Mouse (Mus musculus): ENCODE data around the gene Glod4.

The Glod4 gene

GRCm38 (mm10) chr11:76144386-76144785, 99.1 kb downstream of the Glod4 start:
- no peak for DNase-seq

- DNase-seq: no peak
These were observed 105.5 kb downstream of the Glod4 start for GRCm38 (mm10) chr11:76137996-76138395.

DNA sequence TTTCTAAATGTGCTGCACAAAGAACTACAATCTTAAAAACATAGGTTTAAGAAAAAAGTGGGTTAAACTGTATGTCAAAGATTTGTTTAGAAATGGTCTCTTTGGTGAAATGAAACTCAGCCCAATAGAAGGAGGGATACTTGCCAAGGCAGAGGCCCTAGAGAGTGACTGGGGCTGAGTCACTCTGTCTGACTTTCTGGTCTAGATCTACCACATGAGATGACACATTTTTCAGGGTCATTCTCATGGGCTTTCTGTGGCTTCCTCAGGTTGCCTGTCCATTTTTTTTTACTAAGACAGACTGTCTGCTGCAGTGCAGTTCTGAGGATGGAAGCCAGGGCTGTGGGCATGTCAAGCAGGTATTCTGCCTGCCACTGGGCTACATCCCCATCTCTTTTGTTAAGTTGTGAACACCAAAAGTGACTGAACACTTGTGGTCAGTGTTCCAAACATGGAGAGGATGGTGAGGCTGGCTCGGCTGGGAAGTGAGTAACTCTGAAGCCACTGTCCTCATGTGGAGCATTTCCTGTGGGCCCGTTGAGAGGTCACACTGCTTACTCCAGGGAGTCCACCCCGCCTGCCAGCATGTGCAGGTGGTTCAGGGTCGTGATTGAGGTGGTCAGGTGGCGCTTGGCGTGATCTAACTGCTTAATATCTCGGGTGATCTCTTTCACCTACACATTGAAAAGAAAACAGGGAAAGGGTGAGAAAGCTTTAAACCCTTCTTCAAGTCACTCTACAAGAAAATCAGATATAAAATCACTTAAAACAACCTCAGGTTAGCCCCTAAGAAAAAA, 107.7 kb downstream of the Glod4 start:
- no peak for DNase-seq

DNA sequence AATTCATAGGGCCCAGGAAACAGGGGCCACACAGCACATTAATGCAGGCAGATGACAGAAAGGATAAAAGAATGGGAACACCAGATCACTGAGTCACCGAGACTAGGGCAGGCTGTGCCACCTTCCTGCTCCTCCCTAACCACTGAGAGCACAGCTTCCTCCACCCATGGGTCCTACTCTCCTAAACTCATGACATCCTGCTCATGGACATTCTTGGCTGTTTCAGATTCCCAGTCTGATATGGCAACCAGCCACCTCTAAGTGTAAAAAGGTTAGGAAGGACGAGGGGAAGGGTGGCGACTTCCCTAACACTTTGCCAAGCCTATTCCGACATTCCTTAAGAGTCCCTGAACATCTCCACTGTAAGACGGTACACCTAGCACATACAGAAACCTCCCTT, 112.7 kb downstream of the Glod4 start:
- DNase-seq: peak; percentile 77

DNA sequence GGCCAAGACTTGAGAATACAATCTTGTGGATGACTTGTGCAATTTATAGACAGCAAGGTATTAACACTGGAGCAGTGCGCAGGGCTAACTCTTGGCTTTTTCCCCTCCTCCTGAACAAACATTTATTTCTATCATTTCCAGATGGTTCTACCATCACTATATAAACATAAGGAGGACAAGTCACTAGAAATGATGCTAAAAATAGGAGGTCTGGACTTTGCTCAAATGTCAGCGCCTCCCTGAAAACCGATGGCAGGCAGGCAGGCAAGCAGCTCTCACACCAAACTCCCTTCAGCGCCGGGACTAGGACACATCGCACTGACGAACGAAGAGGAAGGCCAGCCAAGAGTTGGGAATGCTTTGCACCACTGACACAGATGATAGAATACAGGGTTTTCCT, 118.1 kb downstream of the Glod4 start:
- peak; percentile 58 for DNase-seq

GRCm38 (mm10) chr11:76123517-76123916, 120.0 kb downstream of the Glod4 start:
- DNase-seq: no peak

GRCm38 (mm10) chr11:76122571-76122970, 121.0 kb downstream of the Glod4 start:
- no peak for DNase-seq

GRCm38 (mm10) chr11:76121086-76121485, 122.4 kb downstream of the Glod4 start:
- DNase-seq: no peak

DNA sequence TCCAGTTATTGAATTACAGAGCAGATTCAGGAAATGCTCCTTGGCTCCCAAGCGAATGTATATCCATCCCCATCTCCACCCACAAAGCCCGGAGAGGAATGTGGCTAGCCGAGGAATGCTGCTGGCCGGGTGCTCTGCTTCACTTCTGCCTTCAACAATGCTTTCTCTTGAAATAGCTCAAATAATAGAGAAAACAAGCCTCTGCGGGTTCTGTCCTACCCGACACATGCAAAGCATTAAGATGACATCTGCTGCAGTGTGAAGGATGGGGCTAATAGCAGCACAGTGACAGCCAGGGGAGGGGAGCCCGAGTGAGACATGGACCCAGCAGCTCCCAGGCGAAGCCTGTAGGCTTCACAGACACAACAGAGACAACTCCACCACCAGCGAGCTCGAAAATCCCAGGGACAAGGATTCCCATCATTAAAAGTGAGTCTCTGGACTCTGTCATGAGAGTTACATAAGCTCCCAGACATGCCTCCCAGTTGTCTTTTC, 123.1 kb downstream of the Glod4 start:
- peak; percentile 48 for DNase-seq

DNA sequence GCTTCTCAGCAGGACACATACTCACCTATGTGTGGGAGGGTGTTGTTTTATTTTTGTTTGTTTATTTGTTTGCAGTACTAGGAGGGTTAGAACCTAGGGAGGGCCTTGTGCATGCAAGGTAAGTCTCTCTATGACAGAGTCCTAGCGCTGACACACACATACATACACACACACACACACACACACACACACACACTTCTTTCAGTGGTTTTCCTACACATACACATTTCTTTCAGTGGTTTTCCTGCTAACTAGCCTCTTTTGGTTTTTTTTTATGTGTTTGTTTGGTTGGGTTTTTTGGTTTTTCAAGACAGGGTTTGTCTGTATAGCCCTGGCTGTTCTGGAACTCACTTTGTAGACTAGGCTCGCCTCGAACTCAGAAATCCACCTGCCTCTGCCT, 133.1 kb downstream of the Glod4 start:
- no peak for DNase-seq

DNA sequence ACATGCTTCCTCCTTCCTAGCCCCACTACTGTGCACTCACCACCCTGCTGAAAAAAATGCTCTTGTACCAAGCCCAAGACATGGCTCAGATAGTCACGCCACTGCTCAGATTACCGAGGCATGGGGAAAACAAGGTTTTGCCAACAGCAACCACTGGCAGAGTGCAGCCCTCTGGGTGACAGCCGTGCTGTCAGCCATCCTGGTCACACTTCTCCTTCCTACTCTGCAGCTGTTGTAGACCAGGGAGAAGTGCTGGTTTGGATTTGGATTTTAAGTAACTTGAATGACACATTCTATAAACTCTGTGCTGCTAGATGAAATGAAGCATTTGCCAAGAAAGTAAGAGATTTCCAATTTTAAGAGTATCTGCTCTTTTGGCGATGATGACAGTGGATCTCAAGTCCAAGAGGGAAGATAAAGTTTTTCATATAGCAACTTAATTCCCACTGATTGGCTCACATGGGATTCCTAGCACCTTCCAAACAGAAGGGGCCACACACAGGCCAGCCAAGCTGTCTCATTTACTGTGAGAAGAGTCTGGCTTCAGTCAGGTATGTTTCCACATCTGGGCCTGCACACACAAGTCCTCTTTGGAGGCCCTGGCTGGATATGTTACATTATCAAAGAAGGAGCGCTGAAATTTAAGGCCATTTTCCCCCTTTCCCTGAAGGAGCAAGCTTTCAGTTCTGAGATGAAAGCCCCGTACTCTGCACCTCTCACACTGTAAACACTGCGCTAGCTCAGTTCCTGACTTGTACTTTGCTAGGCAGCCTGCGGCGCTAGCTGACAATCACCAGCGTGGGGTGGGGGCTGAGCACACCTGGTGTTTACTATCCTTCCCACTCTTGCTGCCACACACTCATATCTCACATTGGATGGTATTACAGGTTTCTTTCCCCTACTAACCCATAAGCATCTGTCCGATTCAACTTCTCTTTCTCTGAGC, 136.7 kb downstream of the Glod4 start:
- DNase-seq: peak; percentile 32

GRCm38 (mm10) chr11:76101154-76101553, 142.4 kb downstream of the Glod4 start:
- DNase-seq: peak; percentile 33

GRCm38 (mm10) chr11:76099193-76099975, 144.1 kb downstream of the Glod4 start:
- no peak for DNase-seq

DNA sequence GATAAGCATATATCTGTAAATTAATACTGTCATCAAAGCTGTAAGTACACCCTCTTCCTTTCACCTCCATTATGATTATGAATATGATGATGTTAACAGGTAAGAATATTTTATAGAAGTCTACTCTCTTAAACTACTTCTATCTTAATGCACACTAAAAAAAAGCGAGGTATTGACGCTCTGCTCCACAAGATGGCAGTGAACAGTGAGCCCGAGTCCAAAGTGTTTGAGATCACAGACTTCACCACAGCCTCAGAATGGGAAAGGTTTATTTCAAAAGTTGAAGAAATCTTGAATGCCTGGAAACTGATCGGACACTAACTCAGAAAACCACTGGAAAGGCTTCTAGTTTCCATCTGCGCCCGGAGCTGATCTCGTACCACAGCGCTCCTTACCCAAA, 149.9 kb downstream of the Glod4 start:
- no peak for DNase-seq

- DNase-seq: no peak
These were observed 153.7 kb downstream of the Glod4 start for GRCm38 (mm10) chr11:76089776-76090175.

- DNase-seq: no peak
These were observed 155.0 kb downstream of the Glod4 start for GRCm38 (mm10) chr11:76088506-76088905.

DNA sequence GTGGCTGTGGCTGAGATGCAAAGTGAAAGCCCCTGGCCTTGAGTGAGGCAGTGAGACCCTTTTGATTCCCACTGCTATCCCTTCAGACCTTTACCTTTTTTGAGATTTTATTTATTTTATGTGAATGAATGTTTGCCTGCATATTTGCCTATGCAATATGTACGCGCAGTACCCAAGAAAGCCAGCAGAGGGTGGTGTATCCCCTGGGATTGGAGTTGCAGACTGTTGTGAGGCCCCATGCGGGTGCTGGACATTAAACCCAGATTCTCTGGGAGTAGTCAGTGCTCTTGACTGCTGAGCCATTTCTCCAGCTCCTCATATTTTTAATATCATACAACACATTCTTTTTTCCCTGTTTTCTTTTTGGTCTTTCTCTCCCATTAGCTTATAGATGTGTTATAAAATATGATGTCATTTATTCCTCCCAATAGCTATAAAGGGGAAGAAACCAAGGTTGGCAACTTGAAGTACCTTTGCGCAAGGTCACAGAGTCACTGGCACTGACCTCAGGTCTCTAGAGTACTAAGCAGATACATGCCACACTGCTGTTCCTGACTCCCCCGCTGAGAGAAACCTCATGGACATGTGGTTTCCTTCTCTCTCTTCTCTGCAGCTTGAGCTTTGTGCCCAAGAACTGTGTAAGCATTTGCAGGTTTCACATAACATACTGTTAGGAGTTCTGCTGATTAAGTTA, 157.5 kb downstream of the Glod4 start:
- DNase-seq: peak; percentile 68

GRCm38 (mm10) chr11:76084943-76085342, 158.6 kb downstream of the Glod4 start:
- no peak for DNase-seq

DNA sequence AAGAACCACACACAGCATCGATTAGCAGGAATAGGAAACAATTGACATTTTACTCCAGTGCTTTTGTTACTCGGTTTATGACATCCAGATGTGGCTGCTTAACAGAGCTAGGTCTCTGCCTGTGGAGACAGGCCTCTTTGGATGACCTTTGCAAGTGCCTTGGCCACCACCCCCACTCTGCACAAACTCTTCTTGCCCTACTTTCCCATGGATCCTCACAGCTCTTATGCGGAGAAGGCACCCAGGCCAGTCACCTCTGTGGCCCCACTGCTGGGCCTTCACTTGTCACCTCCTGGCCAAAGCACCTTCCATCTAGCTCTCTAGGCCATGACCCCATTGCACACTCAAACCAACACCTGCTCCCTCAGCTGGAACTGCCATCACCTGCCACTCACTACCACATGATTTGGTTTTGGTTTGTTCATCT, 159.6 kb downstream of the Glod4 start:
- no peak for DNase-seq

GRCm38 (mm10) chr11:76081048-76081640, 162.4 kb downstream of the Glod4 start:
- no peak for DNase-seq

DNA sequence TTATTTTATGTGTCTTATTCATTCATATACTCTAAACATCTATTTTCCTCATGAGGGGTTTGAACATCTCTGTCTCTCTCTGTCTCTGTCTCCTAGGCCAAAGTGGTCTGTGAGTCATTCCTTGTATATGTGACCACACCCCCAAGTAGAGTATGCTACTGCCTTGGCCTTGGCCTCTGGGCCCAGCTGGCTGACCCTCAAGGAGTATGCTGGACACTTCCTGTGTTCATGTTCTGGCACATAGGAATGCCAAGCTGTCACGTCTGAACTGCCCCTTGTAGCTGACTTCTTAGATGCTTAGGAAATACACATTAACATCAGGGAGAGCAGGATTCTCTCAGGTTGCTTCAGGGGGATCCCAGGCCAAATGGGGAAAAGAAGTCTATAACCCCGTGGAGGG, 163.2 kb downstream of the Glod4 start:
- peak; percentile 26 for DNase-seq

DNA sequence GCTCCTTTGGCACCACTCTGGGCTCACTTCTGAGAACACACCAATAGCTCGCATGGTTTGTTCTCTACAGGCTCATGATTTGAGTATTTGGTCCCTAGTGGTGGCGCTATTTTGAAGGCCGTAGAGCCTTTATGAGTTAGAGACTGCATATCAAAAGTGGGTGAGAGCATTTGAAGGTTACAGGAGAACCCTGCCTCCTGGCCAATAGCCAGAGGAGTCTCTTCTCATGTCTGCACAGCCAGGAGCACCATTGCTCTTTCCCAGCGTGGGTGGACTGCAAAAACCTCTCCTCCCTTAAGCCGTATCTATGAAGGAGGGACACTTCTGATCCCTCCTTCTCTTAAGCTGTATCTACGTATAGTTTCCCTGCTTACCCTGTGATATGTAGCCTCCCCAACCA, 166.2 kb downstream of the Glod4 start:
- DNase-seq: no peak
